Mouse (Mus musculus) lung, adult 2 months (tissue): ENCODE results near the gene Clns1a.

Source experiments
- CTCF ChIP-seq: fragments of 200-500 bp; IDR thresholded peaks from 2 replicates; pipeline ENCODE4 v1.5.1; 2011; ENCODE audit warnings: mild to moderate bottlenecking, low read length, control low read depth; ENCODE audit not compliant: insufficient read depth
- POLR2A ChIP-seq: fragments of 200-500 bp; IDR thresholded peaks from 2 replicates; pipeline ENCODE4 v1.6.1; 2011; ENCODE audit warnings: low read depth, mild to moderate bottlenecking, control low read depth, low read length, borderline replicate concordance; ENCODE audit errors: extremely low read depth

GRCm38 (mm10) chr7:97756967-97757881, 60.8 kb downstream of the Clns1a start:
- TF ChIP-seq CTCF, result no peak
- TF ChIP-seq POLR2A, result no peak
